Mouse (Mus musculus) hindbrain, embryonic 15.5 days (tissue): ENCODE results near the gene 5730596B20Rik. TPM values are rescaled to one million over a fixed set of nuclear protein-coding genes. Genes with fewer than 3 reads are reported as not detected.

Experiments used
- ATAC-seq: fragments of 200-750 bp; cut with Nextera tagmentation; 2 replicates; pipeline ENCODE4 v1.8.0; 2017; ENCODE audit warnings: low read depth, moderate number of reproducible peaks, moderate TSS enrichment; ENCODE audit not compliant: low FRiP score
- H3K27ac ChIP-seq: fragments of 300-500 bp; sonication (generic); replicated peaks from 2 replicates; pipeline ENCODE4 v1.5.1; 2015; ENCODE audit warnings: mild to moderate bottlenecking, inconsistent platforms
- H3K27me3 ChIP-seq: fragments of 300-500 bp; sonication (generic); 2 replicates; pipeline ENCODE4 v1.6.1; 2015; ENCODE audit warnings: control low read depth, inconsistent platforms
- H3K36me3 ChIP-seq: fragments of 300-500 bp; sonication (generic); 2 replicates; pipeline ENCODE4 v1.6.1; 2015; ENCODE audit warnings: control low read depth, inconsistent platforms
- H3K4me1 ChIP-seq: fragments of 300-500 bp; sonication (generic); replicated peaks from 2 replicates; pipeline ENCODE4 v1.6.1; 2015; ENCODE audit warnings: control low read depth, inconsistent platforms
- H3K4me2 ChIP-seq: fragments of 300-500 bp; sonication (generic); 2 replicates; pipeline ENCODE4 v1.6.1; 2015; ENCODE audit warnings: moderate library complexity, mild to moderate bottlenecking, inconsistent platforms
- H3K4me3 ChIP-seq: fragments of 300-500 bp; sonication (generic); 2 replicates; pipeline ENCODE4 v1.5.1; 2015; ENCODE audit warnings: mild to moderate bottlenecking, inconsistent platforms
- H3K9ac ChIP-seq: fragments of 300-500 bp; sonication (generic); 2 replicates; pipeline ENCODE4 v1.6.1; 2015; ENCODE audit warnings: inconsistent platforms
- H3K9me3 ChIP-seq: fragments of 300-500 bp; sonication (generic); 2 replicates; pipeline ENCODE4 v1.6.1; 2016; ENCODE audit warnings: control low read depth, inconsistent platforms
- WGBS: fragments of 180-500 bp; shearing (Covaris S2); methylation state at CpG from one replicate; pipeline ENCODE4 v1.1.7; 2015; 5-methylcytosine and 5-hydroxymethylcytosine counted together
- polyA plus RNA-seq: library from polyadenylated mRNA; unstranded; fragments of >200 nt; fragmentation: Nextera tagmentation; extraction: Ambion mirVana; gene quantifications from 2 replicates; pipeline ENCODE4 v1.2.1, GENCODE M21; 2015

Gene 5730596B20Rik
- polyA plus RNA-seq, 1 experiment from 2014 or later, result 4.3 TPM

DNA sequence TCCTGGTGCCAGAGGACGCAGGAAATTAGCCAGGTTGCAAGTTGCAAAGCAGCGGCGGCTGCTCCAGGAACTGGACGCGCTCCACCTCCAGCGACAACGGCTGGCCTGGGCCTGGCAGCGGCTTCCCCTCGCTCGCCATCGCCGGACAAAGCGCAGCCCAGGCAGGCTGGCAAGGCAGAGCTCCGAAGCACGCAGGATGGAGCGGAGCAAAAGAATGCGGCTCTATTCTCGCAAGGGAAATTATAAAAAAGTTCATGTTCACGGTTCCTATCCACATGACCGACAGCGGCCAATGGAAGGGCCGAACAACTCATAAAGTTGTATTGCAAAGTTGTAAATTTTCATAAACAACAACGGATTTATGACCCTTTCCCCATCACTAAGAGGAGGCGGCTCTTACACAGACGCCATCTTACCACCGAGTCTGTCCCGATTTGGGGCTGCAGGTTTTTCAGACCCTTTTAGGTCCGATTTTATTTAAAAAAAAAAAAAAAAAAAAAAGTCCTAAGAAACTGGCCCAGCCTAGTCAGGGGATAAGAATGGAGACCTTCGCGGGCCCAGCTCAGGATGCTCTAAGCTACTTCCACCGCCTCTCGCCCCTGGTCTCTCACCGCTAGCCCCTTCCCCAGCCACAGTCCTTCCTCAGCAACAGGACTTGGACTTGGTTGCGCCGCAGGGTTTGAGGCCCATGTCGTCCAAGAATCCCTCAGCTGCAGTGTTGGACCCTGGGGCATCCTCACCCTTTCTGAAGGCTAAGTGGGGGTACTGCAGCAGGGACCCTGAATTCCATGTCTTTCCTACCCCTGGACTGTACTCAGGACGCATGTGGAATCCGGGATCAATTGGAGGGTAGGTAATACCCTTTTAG lies 36.1 kb downstream of the 5730596B20Rik start, which contains the start of the genes Hoxa3 and Gm28308:
Gene Hoxa3, minus strand, starts transcription at position 218 of the 868 bp plus-strand sequence.
Gene Gm28308, minus strand, starts transcription at position 221 of the 868 bp plus-strand sequence.
- Histone ChIP-seq H3K9ac (no peak within 1 kb of the TSS), H3K27me3 (peaks cover 87% of the 10 kb centered on the region), H3K36me3 (no peaks in the 10 kb centered on the region), H3K4me1 (peaks cover 19% of the 10 kb centered on the region), H3K4me2 (peak within 1 kb of the TSS; percentile 40), H3K4me3 (peak within 1 kb of the TSS; percentile 26), H3K9me3 (no peaks in the 10 kb centered on the region), H3K27ac (peak within 1 kb of the TSS; percentile 46; the same call in 1 of the 2 replicates)
- ATAC-seq, result no peak
- 11% methylated on average over 38 of the region's 38 CpGs for WGBS

DNA sequence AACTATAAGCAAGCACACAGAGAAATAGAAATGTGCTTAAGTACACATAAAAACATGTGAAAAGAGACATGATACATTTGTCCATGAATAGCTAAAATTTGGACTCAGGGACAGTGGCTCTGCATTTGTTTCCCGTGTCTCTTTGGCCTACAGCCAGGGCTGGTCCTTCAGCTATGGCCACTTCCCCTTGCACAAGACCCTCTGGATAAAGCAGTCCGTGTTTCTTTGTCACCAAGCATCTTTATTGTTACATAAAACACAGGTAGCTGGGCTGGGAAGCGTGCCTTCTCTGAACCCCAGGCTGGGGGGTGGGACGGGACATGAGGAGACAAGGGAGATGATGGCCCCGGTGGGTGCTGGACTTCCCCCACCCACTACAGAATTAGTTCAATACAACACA lies 37.0 kb downstream of the 5730596B20Rik start:
- H3K4me1 ChIP-seq, result peaks cover 12% of the 10 kb centered on the region
- H3K27ac ChIP-seq, result no peak overlapping the region
- peaks cover 87% of the 10 kb centered on the region for H3K27me3 ChIP-seq
- no peak overlapping the region for H3K4me2 ChIP-seq
- no peak overlapping the region for H3K9ac ChIP-seq
- no peaks in the 10 kb centered on the region for H3K9me3 ChIP-seq
- H3K4me3 ChIP-seq, result no peak overlapping the region
- no peak for ATAC-seq
- 12% methylated on average over 5 of the region's 5 CpGs for WGBS
- H3K36me3 ChIP-seq, result no peaks in the 10 kb centered on the region

DNA sequence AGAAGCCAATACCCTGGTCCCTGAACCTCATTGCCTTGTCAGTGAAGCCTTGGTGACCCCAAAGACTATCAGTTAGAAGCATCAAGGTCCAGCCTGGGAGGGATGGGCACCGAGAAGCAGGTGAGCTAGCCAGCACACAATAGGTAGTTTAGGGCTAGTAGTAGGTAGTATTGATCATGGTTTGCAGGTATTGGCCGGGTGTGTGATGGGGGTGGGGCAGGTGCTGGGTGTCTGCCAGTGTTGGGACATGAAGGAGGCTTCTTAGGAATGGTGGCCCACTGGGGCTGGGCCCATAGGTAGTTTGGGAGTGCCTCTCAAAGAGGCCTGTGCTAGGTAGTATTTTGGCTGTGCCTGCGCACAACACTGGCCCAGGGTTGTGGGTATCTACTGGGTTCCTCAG lies 37.8 kb downstream of the 5730596B20Rik start:
- H3K4me3 ChIP-seq, result no peak overlapping the region
- peaks cover 87% of the 10 kb centered on the region for H3K27me3 ChIP-seq
- H3K9ac ChIP-seq, result no peak overlapping the region
- no peak overlapping the region for H3K4me2 ChIP-seq
- ATAC-seq, result no peak
- no peak overlapping the region for H3K27ac ChIP-seq
- H3K9me3 ChIP-seq, result no peaks in the 10 kb centered on the region
- 18% methylated on average over 3 of the region's 3 CpGs for WGBS
- H3K4me1 ChIP-seq, result peaks cover 12% of the 10 kb centered on the region
- H3K36me3 ChIP-seq, result no peaks in the 10 kb centered on the region

DNA sequence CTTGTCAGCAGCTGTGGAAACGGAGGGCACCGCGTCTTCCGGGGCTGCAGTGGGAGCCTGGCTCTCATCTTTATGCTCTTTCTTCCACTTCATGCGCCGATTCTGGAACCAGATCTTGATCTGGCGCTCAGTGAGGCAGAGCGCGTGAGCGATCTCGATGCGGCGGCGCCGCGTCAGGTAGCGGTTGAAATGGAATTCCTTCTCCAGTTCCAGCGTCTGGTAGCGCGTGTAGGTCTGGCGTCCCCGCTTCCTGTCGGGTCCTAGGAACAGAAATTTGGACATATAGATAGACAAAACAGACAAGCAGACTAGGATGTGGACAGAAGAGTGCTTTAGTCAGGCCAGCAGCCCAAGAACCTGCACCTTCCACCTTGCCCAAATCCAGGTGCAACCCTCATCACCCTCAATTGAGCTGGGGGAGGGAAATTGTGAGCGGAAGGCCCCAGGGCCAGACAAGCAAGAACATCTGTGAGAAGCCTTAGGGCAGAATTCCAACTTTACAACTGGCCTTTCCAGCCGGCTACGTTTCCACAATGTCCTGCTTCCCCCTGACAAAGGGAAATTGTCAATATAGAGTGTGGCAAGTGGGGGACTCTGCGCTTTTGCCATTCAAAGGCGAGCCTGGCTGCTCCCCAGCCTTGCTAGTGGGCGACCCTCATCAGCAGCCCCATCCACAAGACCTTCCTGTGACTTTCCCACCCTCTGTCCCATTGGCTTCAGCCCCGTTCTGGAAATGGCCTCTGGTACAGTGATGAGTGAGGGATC lies 38.7 kb downstream of the 5730596B20Rik start:
- Histone ChIP-seq H3K27me3 (peaks cover 89% of the 10 kb centered on the region), H3K4me2 (0 out of 2 replicates have a peak overlapping the region, but pooled peaks have one; percentile 6), H3K9ac (no peak overlapping the region), H3K4me3 (peak overlapping the region; percentile 1), H3K9me3 (no peaks in the 10 kb centered on the region), H3K36me3 (no peaks in the 10 kb centered on the region), H3K4me1 (peaks cover 12% of the 10 kb centered on the region), H3K27ac (no peak overlapping the region)
- ATAC-seq, result no peak
- 4% methylated on average over 30 of the region's 30 CpGs for WGBS

DNA sequence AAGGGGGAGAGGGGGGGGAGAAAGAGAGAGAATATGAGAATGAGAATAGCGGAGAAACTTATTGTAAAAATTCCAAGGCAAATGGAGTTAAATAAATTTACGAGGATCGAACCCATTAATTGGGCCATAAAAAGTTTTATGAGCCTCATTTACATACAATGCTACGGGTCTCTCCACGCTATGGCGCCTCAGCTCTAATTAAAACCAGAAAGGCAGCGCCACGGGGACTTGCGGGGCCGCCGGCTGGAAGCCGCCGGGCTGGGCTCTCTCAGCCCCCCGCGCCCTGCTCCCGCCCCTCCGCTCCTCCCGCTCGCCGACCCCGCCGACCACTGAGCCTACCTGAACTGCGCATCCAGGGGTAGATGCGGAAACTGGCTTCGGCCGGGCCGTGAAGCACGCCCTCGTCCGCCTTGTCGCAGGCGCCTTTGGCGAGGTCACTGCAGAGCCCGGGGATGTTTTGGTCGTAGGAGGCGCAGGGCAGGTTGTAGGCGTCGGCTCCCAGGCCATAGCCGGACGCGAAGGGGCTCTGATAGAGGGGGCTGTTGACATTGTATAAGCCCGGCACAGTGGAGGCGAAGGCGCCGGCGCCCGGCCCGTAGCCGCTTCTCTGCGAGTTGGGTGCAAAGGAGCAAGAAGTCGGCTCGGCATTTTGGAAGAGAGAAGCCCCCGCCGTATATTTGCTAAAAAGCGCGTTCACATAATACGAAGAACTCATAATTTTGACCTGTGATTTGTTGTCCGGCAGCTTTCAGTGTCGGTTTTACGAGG lies 39.6 kb downstream of the 5730596B20Rik start:
- no peak for ATAC-seq
- Histone ChIP-seq H3K4me1 (peaks cover 11% of the 10 kb centered on the region), H3K36me3 (no peaks in the 10 kb centered on the region), H3K4me2 (peak overlapping the region; percentile 31), H3K4me3 (peak overlapping the region; percentile 20), H3K27ac (no peak overlapping the region), H3K27me3 (peaks cover 89% of the 10 kb centered on the region), H3K9me3 (no peaks in the 10 kb centered on the region), H3K9ac (no peak overlapping the region)
- WGBS, result 2% methylated on average over 60 of the region's 60 CpGs

DNA sequence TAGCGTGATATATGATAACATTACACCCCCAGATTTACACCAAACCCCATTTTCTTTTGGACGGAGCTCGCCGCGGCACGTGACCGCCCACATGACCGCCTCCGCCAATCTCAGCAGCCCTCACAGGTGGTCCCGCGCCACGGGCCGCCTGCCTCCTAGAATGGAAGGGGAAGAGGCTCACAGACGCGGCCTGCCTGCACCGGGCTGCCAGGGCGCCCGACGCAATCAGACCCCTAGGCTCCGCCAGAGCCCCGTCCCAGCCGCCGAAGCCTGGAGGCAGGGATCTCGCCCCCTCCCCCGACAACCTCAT lies 40.1 kb downstream of the 5730596B20Rik start:
- no peaks in the 10 kb centered on the region for H3K36me3 ChIP-seq
- WGBS, result under 1% methylated on average over 25 of the region's 25 CpGs
- no peak overlapping the region for H3K9ac ChIP-seq
- H3K4me1 ChIP-seq, result peaks cover 12% of the 10 kb centered on the region
- H3K27ac ChIP-seq, result no peak overlapping the region
- peak overlapping the region; percentile 31 for H3K4me2 ChIP-seq
- peak; percentile 50; the same call in 1 of the 2 replicates for ATAC-seq
- H3K9me3 ChIP-seq, result no peaks in the 10 kb centered on the region
- H3K27me3 ChIP-seq, result peaks cover 89% of the 10 kb centered on the region
- peak overlapping the region; percentile 20 for H3K4me3 ChIP-seq

DNA sequence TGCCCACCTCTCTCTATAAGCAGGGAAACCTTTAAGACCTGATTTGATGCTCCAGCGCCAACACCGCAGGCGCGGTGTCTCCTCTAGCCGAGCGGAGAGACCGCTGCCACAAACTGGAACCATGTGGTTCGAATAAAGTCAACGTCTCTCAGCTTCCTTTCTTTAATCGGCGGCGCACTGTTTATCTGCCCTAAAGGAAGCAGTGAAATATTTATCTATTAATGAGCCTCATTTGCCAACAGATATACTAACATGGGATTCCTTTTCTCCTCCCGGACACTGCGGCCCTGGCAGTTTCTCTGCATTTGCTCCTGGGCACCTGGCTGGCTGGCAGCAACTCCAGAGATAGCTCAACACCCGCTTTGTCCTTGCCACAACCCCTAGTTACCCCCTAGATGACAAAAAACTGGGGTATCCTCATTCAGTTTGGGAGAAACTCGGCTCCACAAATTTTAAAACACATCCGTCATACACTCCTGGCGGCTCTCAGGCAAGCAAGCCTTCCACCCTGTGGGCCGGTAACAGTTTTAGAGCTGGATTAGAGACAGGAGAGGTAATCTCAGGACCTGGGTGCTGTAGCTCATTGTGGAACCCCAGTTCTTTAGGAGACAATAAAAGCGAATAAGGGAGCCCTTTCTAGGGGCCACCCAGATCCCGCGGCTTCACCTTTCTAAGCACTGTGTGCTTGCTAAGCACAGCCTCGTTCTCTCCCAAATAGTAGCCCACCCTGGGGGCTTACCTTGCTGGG lies 40.8 kb downstream of the 5730596B20Rik start:
- peaks cover 12% of the 10 kb centered on the region for H3K4me1 ChIP-seq
- H3K9ac ChIP-seq, result no peak overlapping the region
- H3K27ac ChIP-seq, result no peak overlapping the region
- no peak for ATAC-seq
- peak overlapping the region; percentile 31 for H3K4me2 ChIP-seq
- H3K4me3 ChIP-seq, result peak overlapping the region; percentile 20; the same call in 1 of the 2 replicates
- no peaks in the 10 kb centered on the region for H3K9me3 ChIP-seq
- peaks cover 90% of the 10 kb centered on the region for H3K27me3 ChIP-seq
- H3K36me3 ChIP-seq, result no peaks in the 10 kb centered on the region
- WGBS, result 5% methylated on average over 23 of the region's 23 CpGs

DNA sequence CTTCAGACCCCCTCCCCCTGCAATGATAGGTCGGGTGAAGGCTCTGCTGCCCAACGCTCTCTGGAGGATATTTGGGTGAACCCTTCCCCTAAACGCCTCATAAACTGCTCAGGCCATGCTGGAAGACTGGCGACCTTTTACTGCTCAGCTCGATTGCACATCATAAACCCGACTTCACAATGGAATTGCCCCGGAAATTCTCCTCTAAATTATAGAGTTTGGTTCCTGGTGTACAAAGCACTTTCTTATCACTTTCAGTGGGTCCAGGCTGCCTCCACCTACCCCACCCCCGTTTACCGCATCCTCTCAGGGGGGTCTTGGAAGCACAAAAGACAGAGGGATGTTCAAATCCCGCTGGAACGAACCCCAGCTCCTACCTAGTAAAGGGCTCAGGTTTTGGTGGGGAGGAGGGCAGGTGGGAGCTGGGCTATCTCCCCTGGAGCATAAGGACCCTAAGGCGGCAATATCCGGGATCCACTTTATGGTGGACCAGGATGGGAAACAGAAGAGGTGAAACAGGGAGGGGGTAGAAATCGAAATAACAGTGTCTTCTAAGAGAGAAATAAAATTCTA lies 41.4 kb downstream of the 5730596B20Rik start:
- no peak for ATAC-seq
- Histone ChIP-seq H3K9me3 (no peaks in the 10 kb centered on the region), H3K4me2 (no peak overlapping the region), H3K27me3 (peaks cover 91% of the 10 kb centered on the region), H3K4me1 (peaks cover 12% of the 10 kb centered on the region), H3K9ac (no peak overlapping the region), H3K4me3 (no peak overlapping the region), H3K27ac (no peak overlapping the region), H3K36me3 (no peaks in the 10 kb centered on the region)
- WGBS, result 9% methylated on average over 14 of the region's 14 CpGs

DNA sequence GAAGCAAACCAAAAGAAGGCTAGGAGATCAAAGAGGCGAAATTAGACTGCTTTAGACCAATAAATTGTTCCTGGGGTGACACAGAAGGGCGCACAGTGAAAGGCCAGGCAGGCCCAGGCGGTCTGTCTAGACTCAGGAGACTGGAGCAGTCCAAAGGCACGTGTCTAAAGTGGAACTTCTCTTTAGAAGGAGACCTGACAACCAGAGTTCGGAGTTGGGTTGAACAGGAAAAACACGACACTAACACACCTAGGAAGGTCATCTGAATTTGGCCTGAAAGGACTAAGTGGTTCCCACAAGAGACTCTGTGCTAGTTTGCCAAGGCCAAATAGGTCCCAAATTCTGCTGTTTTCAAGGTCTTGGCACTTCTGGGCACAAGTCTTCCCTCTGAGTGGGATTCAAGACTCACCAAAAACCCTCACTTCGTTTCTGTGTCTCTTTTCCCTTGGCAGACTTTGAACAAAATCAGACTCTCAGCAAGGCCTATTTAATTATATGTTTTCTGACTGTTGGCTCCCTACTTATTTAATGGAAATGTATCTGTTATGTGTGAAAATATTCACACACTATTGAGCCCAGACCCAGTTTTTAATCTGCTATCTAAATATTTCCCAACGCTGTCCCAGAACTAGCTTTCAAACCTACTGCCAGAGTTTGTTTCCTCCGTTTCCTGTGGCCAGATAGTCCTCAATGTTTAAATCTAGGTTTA lies 42.1 kb downstream of the 5730596B20Rik start:
- Histone ChIP-seq H3K27ac (no peak overlapping the region), H3K27me3 (peaks cover 92% of the 10 kb centered on the region), H3K9me3 (no peaks in the 10 kb centered on the region), H3K4me3 (no peak overlapping the region), H3K36me3 (no peaks in the 10 kb centered on the region), H3K4me2 (no peak overlapping the region), H3K4me1 (peaks cover 12% of the 10 kb centered on the region), H3K9ac (no peak overlapping the region)
- ATAC-seq, result no peak
- WGBS, result 21% methylated on average over 9 of the region's 9 CpGs

DNA sequence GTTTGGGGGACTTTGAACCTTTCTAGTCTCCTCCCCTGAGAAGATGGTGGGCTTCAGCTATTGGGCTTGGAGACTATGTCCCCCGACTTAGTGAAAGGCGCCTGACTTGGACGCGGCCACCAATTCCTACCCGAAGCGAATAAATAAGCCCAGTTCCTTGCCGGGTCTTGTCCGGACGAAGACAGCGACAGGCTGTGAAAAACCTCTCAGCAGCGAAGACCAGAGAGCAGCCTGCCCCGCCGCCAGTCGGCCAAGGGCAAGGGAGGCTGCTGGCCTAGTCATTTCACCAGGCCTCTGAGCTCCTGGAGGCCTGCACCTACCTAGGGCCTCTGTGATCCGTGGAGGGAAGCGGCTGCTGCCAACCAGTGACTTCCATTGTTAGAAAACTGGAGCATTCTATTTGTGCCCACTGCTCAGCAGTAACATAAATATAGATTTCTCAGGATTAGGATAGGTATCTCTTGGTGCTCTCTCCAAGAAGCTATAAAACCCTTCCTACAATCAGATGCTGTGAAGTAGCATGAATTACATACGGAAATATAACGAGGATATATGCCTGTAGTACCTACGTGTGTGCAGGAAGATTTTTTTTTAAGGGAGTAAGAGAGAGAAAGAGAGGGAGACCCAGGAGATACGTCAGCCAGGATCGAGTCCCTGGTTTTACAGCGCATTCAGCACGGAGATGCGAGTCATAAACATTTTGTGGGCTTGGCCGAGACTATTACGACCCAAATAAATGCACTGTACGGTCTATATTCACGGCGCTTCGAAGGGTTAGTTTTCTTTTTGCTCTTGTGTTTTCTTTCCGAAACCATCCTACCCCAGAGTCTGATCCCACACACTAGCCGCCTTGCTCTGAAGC lies 42.9 kb downstream of the 5730596B20Rik start:
- 17% methylated on average over 32 of the region's 32 CpGs for WGBS
- H3K9me3 ChIP-seq, result no peaks in the 10 kb centered on the region
- peaks cover 12% of the 10 kb centered on the region for H3K4me1 ChIP-seq
- no peak overlapping the region for H3K4me3 ChIP-seq
- no peaks in the 10 kb centered on the region for H3K36me3 ChIP-seq
- no peak overlapping the region for H3K27ac ChIP-seq
- no peak overlapping the region for H3K9ac ChIP-seq
- H3K27me3 ChIP-seq, result peaks cover 92% of the 10 kb centered on the region
- no peak overlapping the region for H3K4me2 ChIP-seq
- no peak for ATAC-seq
